Mouse (Mus musculus) thymus, adult 18-20 months (tissue): Measurements from ENCODE around the gene Csrnp3.
"Not testable (repeated sequence)": the region's sequence is repeated elsewhere in the genome, so short reads cannot be mapped to it uniquely, and the experiment has no call there.

Source experiments
- DNase-seq, 2 experiments: peaks; one replicate each; pipeline ENCODE4 v3.0.0; 2022; ENCODE audit warnings: mixed read lengths in 2 of 2

The Csrnp3 gene

GRCm38 (mm10) chr2:65845551-65845950 is at the start of gene Csrnp3:
TSS of gene Csrnp3 (plus strand) at chr2:65845767.
- no peak for DNase-seq

- no peak for DNase-seq
Observed at GRCm38 (mm10) chr2:65801054-65801709, 44.4 kb upstream of the Csrnp3 start.

DNA sequence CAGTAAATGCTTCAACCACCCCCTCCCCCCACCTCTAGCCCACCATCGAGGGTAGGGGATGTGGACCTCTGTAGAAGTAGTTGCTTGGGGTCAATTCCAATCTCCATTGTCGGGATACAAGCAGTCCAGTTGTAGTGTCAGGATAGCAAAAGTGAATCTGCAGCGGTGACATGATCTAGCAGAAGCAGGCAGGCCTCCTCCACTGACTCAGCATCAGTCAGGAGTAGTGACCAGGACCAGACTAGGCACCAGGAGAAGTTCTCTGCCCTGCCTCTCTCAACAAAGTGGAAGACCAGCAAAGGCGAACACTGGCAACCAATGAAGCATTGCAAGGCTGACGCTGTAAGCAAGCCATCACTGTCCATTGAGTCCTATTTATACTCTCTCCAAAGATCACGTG is 39.0 kb upstream of the Csrnp3 start:
- DNase-seq = no peak

GRCm38 (mm10) chr2:65811203-65811602 is 34.4 kb upstream of the Csrnp3 start:
- DNase-seq = not testable (repeated sequence)

- DNase-seq = no peak
Observed at GRCm38 (mm10) chr2:65818080-65818796, 27.3 kb upstream of the Csrnp3 start.

DNA sequence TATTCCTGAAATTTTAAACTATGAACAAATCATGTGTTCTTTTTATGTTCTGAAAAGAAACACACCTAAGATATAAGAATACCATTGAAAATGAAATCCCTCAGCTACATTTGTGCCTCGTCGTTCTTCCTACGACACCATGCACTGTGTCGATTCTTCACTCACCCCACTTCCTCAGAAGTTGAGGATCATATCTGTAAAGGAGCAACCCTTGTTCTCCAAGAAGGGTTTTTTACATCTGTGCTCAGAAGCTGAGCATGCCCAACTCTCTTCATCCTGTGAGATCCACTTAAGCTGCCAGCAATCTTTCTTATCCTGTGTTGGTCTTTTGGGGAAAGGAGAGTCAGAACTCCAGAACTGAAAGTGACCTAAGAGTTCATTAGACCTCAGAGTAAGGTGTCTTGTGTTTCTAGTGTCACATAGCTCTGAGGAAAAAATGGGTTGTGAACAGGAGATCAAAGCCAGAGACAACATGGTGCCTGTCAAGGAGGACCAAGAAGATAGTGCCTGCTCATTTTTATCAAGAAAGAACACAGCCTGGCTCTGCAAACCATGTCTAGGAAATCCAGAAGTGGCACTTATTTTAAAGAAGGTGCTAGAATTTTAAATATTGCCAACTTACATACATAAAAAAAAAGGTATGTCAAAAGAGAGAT is 25.3 kb upstream of the Csrnp3 start:
- DNase-seq = no peak

DNA sequence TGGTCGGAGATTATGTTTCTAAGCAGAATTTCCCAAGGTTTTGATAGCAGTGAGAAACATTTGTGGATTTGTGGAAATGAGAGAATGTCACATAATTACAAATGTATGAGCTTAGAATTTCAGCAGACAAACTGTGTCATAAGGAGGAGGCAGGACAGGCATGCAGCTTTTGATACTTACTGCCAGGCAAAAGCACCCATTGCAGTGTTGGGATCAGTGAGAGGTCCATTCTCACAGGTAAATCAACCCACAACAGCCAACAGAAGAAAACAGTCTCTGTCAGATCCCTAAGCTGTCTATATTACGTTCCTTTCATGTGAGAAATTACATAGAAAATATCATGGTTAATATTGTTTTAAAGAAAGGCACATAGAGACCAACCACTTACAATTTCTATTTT is 19.3 kb upstream of the Csrnp3 start:
- no peak for DNase-seq

- no peak for DNase-seq
Observed at GRCm38 (mm10) chr2:65826801-65827200, 18.8 kb upstream of the Csrnp3 start.

DNA sequence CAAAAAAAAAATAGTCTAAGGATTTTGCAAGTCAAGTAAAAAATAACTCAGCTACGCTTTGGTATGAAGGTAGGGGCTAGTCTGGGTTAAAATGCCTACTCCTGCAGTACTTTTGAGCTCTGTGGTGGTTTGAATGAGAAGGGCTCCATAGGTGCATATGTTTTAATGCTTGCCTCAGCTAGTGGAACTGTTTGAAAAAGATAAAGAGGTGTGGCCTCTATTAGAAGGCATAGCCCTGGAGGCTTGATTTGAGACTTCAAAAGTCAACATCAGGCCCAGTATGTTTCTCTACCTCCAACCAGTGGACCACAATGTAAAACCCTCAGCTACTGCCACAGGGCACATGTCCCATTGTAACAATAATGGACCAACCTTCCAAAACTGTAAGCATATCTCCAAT is 16.9 kb upstream of the Csrnp3 start:
- no peak for DNase-seq

DNA sequence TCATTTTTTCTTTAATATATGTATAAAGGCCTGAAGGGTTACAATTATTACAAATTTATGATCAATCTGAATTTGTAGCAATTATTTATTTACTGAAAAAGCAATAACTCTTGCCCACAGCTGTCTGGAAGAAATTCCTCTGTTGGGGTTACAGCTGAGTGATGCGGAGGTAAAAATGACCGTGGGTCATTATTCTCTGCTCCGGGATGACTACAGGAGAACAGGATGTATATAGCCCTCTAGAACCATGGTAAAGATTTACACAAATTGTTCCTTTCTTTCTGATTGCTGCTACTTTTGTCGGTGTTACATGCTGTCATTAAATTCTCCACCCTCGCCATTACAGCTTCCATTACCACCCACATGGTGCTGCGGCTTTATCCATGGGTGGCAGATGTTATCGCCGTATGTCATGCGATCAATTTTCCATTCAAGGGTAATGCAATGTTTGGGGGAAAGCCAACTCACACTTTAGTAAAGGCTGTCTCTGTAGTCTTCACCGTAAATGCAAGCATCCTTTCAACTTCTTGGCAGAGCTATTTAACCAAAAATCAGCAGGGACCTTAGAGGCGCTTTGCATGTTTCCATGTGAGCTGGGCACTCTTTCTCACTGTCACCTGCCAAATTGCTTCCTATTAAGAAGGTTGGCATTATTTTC is 12.7 kb upstream of the Csrnp3 start:
- DNase-seq = no peak

- DNase-seq = no peak
Observed at GRCm38 (mm10) chr2:65833421-65833820, 12.1 kb upstream of the Csrnp3 start.

GRCm38 (mm10) chr2:65841606-65842005 is 4.0 kb upstream of the Csrnp3 start:
- no peak for DNase-seq

- DNase-seq = no peak
Observed at GRCm38 (mm10) chr2:65842356-65842755, 3.2 kb upstream of the Csrnp3 start.

DNA sequence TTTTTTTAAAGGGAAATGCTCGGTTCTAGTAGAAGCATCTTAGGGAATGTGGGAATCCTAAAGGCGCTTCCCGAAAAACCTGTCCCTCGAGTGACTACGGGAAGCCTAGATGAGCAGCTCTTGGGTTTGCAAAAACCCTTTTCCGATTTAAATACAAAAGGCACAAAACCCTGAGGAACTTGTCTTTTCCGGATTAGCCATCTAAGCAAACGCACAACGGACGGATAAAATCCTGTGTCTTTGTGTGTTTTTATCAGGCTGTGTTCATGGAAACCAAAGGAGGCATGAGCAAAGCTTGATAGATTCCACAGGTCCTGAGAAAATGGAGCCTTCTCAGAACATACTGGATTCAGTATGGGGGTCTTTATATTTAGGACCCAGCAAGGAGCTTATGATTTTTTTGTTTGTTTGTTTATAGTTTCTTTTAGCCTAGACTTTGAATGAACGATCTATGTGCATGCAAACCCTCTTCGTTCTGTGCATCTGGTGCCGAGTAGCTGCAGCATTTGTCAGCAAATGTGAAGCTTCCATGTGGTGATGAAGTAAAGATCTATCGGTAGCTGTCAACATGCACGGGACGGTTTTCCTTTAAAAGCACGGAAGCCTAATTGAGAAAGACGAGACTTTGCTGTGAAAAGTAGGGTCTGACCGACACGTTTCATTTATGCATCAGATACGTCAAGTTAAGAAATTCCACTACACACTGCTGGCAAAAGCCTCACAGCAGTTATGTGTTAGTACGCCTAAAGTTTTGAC is 611 bp downstream of the Csrnp3 start:
- no peak for DNase-seq

DNA sequence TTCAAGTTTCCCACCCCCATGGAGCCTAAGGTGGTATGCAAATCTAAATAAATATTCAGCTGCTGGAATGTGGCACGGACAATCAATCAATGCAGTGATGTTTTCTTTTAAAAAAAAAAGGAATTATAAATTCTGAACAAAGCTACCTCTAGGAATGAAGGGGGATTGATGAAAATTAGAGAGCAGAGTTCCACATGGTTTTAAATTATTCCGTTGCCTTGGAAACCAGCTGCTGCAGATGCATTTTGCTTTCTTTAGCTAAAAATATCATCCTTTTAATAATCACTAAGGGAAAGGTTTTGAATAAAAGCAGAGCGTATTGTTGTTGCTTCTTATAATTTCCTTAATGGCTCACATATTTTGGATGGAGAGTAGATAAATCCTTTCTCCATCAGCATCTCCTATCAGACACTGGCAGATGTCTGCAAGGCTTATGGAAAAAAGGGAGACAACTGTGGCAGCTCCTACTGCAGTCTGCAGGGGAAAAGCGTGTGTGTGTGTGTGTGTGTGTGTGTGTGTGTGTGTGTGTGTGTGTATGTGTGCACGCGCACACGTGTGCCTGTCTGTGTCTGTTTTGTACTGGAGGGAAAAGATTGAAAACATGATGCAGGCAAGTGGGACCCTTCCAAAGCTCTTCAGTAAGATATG is 2.0 kb downstream of the Csrnp3 start:
- no peak for DNase-seq

DNA sequence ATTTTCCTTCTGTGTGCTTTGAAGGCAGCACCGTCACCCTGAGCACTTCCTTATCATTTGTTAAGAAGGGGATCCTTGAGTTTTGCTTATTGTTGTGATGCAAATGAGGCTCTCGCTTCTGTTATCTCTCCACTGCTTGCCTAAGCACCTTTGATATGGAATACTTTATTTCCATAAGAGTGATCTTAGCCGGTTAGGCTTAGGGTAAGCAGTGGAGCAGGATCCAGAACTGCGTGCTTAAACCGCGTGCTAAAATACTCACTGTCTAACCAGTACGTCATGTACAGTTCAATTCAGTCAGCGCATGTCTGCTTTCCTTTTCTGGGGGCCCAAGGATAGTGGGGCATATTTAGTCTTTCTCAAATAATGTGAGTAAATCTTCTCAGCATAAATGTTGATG is 3.1 kb downstream of the Csrnp3 start:
- no peak for DNase-seq

- DNase-seq = not testable (repeated sequence)
Observed at GRCm38 (mm10) chr2:65850282-65850681, 4.7 kb downstream of the Csrnp3 start.

DNA sequence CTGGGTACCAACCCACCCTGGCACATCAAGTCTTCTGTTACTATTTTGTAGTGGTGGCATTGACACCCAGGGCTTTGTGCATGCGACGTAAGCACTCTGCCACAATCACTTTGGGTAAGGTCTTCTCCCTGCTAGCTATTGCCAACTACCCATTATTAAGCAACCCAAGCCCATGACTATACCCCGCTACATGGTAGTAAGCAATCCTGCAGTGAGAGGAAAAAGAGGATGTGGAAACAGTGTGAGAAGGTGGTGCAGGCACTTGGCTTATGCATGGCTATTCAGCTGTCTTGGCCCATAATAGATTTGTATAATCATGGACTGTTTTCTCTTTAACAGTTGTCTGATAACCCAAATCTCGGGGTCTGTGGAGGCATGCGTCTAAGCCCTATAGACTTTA is 11.2 kb downstream of the Csrnp3 start:
- DNase-seq = no peak

- DNase-seq = no peak
Observed at GRCm38 (mm10) chr2:65859767-65860727, 14.5 kb downstream of the Csrnp3 start.

DNA sequence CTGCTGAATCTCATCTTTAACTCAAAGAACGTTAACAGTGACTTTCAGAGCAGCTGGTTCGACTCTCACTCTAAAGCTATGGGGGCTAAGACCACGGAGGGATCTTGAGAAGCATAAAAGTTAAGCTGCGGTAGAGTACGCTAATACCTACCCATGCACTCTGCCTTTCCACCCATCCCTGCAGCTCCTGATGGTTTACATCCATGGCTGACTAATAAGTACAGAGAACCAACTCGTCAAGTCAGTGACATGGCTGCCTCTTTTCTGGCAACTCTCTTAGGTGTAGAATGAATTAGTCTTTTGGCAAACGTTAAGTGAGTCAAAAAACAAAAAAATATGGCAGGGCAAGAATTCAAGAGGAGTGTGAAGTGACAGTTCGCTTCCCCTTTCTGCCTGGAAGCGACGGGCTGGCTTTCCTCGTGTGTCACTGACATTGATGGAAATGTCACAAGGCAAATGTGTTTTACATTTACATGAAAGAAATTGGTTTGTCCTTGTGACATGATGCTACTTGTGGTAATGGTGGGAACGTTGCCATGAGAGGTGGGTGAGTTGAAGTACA is 19.3 kb downstream of the Csrnp3 start:
- no peak for DNase-seq
